Mouse (Mus musculus) cerebellum, adult 2 months (tissue): Measurements from ENCODE around the gene Tmem163.

Experiments
- CTCF ChIP-seq: fragments of 200-500 bp; IDR thresholded peaks from 2 replicates; pipeline ENCODE4 v1.5.1; 2011; ENCODE audit warnings: low read depth, mild to moderate bottlenecking, control low read depth, low read length, moderate library complexity, borderline replicate concordance; ENCODE audit not compliant: insufficient read depth
- POLR2A ChIP-seq: fragments of 200-500 bp; IDR thresholded peaks from 2 replicates; pipeline ENCODE4 v1.6.1; 2011; ENCODE audit warnings: low read length, control low read depth, borderline replicate concordance; ENCODE audit not compliant: insufficient read depth

DNA sequence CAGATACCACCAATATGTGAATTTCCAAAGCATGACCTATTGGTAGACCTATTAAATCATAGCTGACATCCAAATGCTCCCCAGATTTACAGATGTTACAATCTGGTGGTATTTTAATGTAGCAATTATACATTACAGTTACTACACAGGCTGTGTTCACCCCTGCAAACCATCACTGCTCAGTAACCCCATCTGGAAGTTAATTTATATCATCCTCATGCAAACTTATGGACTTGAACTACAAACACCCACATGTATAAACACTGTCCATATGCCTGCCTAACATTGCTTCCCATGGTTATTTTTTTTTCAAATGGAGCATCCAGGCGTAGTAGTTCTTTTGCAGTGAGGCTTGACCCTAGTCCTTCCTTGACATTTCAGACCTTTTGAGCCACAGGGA, 238.3 kb downstream of the Tmem163 start:
- no peak for TF ChIP-seq CTCF
- TF ChIP-seq POLR2A: no peak
